Mouse (Mus musculus) ovary, postnatal 36 days (tissue): ENCODE measurements at regions not wholly inside any gene's neighbourhood (a gene's known extent, or its start where the extent isn't known, plus 50 kb on each side); places are given as distances from the start of the nearest gene placed in this dataset.

Experiments
- DNase-seq: peaks from one replicate; pipeline ENCODE4 v3.0.0; 2022; ENCODE audit warnings: low spot score, mixed read lengths

GRCm38 (mm10) chr12:99039497-99040322, 119.3 kb downstream of the Ttc8 start:
- no peak for DNase-seq

- no peak for DNase-seq
Measured at GRCm38 (mm10) chr12:99041606-99042005, 121.2 kb downstream of the Ttc8 start.

GRCm38 (mm10) chr12:99042918-99043862, 122.8 kb downstream of the Ttc8 start:
- no peak for DNase-seq

GRCm38 (mm10) chr12:99044477-99044876, 124.1 kb downstream of the Ttc8 start:
- DNase-seq = no peak

GRCm38 (mm10) chr12:99050426-99050825, 130.1 kb downstream of the Ttc8 start:
- DNase-seq = no peak

GRCm38 (mm10) chr12:99052599-99052998, 132.2 kb downstream of the Ttc8 start:
- DNase-seq = no peak

GRCm38 (mm10) chr12:99057521-99057920, 137.1 kb downstream of the Ttc8 start:
- no peak for DNase-seq

- no peak for DNase-seq
Measured at GRCm38 (mm10) chr12:99058916-99059315, 138.5 kb downstream of the Ttc8 start.

GRCm38 (mm10) chr12:99059491-99059890, 139.1 kb downstream of the Ttc8 start:
- no peak for DNase-seq

- no peak for DNase-seq
Measured at GRCm38 (mm10) chr12:99060702-99061101, 140.3 kb downstream of the Ttc8 start.

GRCm38 (mm10) chr12:99063441-99063840, 143.1 kb downstream of the Ttc8 start:
- no peak for DNase-seq

GRCm38 (mm10) chr12:99063885-99064284, 143.5 kb downstream of the Ttc8 start:
- DNase-seq = no peak

- no peak for DNase-seq
Measured at GRCm38 (mm10) chr12:99067962-99068361, 147.6 kb downstream of the Ttc8 start.

GRCm38 (mm10) chr12:99073766-99074165, 153.4 kb downstream of the Ttc8 start:
- DNase-seq = no peak

- DNase-seq = peak; percentile 51
Measured at GRCm38 (mm10) chr12:99077366-99077765, 157.0 kb downstream of the Ttc8 start.

- no peak for DNase-seq
Measured at GRCm38 (mm10) chr12:99079873-99080272, 159.5 kb downstream of the Ttc8 start.

- DNase-seq = no peak
Measured at GRCm38 (mm10) chr12:99083616-99084015, 163.2 kb downstream of the Ttc8 start.

- DNase-seq = peak; percentile 81
Measured at GRCm38 (mm10) chr12:99084144-99084543, 163.8 kb downstream of the Ttc8 start.

- DNase-seq = no peak
Measured at GRCm38 (mm10) chr12:99087286-99087685, 166.9 kb downstream of the Ttc8 start.

- DNase-seq = no peak
Measured at GRCm38 (mm10) chr12:99091770-99092169, 171.4 kb downstream of the Ttc8 start.

- no peak for DNase-seq
Measured at GRCm38 (mm10) chr12:99093151-99093550, 172.8 kb downstream of the Ttc8 start.

GRCm38 (mm10) chr12:99093989-99094388, 173.6 kb downstream of the Ttc8 start:
- no peak for DNase-seq
